Mouse (Mus musculus) testis, adult 2 months (tissue): ENCODE results near the gene Pir. TPM values are rescaled to one million over a fixed set of nuclear protein-coding genes. Genes with fewer than 3 reads are reported as not detected.

Source experiments
- H3K27ac ChIP-seq: fragments of 200-500 bp; 2 replicates; pipeline ENCODE4 v1.5.1; 2012; ENCODE audit warnings: low read depth, low read length; ENCODE audit not compliant: control insufficient read depth, insufficient read depth
- H3K27me3 ChIP-seq: fragments of 200-500 bp; 2 replicates; pipeline ENCODE4 v1.6.1; 2012; ENCODE audit warnings: mild to moderate bottlenecking, low read length, moderate library complexity; ENCODE audit not compliant: control insufficient read depth, insufficient read depth
- H3K36me3 ChIP-seq: fragments of 200-500 bp; 2 replicates; pipeline ENCODE4 v1.6.1; 2012; ENCODE audit warnings: mild to moderate bottlenecking, low read length; ENCODE audit not compliant: control insufficient read depth, insufficient read depth
- H3K4me1 ChIP-seq: fragments of 200-500 bp; 2 replicates; pipeline ENCODE4 v1.6.1; 2012; ENCODE audit warnings: low read length; ENCODE audit not compliant: control insufficient read depth, insufficient read depth
- H3K4me3 ChIP-seq: fragments of 200-500 bp; 2 replicates; pipeline ENCODE4 v1.5.1; 2012; ENCODE audit warnings: low read depth, mild to moderate bottlenecking, low read length, moderate library complexity, mixed read lengths; ENCODE audit not compliant: control insufficient read depth
- CTCF ChIP-seq: fragments of 200-500 bp; IDR thresholded peaks from 2 replicates; pipeline ENCODE4 v1.5.1; 2012; ENCODE audit warnings: low read depth, mild to moderate bottlenecking, inconsistent platforms, low read length, moderate library complexity; ENCODE audit not compliant: control insufficient read depth, insufficient read depth, insufficient replicate concordance
- POLR2A ChIP-seq: fragments of 200-500 bp; IDR thresholded peaks from 2 replicates; pipeline ENCODE4 v1.6.1; 2012; ENCODE audit warnings: low read depth, mild to moderate bottlenecking, inconsistent platforms, low read length, moderate library complexity; ENCODE audit not compliant: control insufficient read depth
- polyA plus RNA-seq: library from polyadenylated mRNA; depleted of rRNA; stranded (reverse); fragments of >200 nt; gene quantifications from 2 replicates; pipeline ENCODE4 v1.2.3, GENCODE M21; 2012; rRNA removed

The Pir gene
- 0.38 and 0.52 TPM in 2 replicates for polyA plus RNA-seq

- no peaks in the 10 kb centered on the region for H3K27me3 ChIP-seq
- peak within 1 kb of the TSS; percentile 51 for H3K4me3 ChIP-seq
- peaks cover 4% of the 10 kb centered on the region; the same call in 1 of the 2 replicates for H3K4me1 ChIP-seq
- TF ChIP-seq CTCF (no peak), POLR2A (no peak)
- no peaks in the 10 kb centered on the region for H3K36me3 ChIP-seq
- peak within 1 kb of the TSS; percentile 7; the same call in 1 of the 2 replicates for H3K27ac ChIP-seq
Measured at GRCm38 (mm10) chrX:164269285-164269761, at the start of gene Pir. Pir (plus strand) TSS chrX:164269371.

GRCm38 (mm10) chrX:164221989-164222388, 47.2 kb upstream of the Pir start:
- Histone ChIP-seq H3K36me3 (no peaks in the 10 kb centered on the region), H3K27me3 (no peaks in the 10 kb centered on the region), H3K4me3 (no peak overlapping the region), H3K27ac (no peak overlapping the region), H3K4me1 (no peaks in the 10 kb centered on the region)
- TF ChIP-seq CTCF: peak; percentile 22; the same call in 1 of the 2 replicates
- TF ChIP-seq POLR2A: no peak

GRCm38 (mm10) chrX:164233380-164233779, 35.8 kb upstream of the Pir start:
- H3K4me3 ChIP-seq: no peak overlapping the region
- TF ChIP-seq CTCF (no peak), POLR2A (no peak)
- H3K36me3 ChIP-seq: no peaks in the 10 kb centered on the region
- no peaks in the 10 kb centered on the region for H3K27me3 ChIP-seq
- no peak overlapping the region for H3K27ac ChIP-seq
- no peaks in the 10 kb centered on the region for H3K4me1 ChIP-seq

- Histone ChIP-seq H3K4me3 (no peak overlapping the region), H3K36me3 (no peaks in the 10 kb centered on the region), H3K4me1 (no peaks in the 10 kb centered on the region), H3K27ac (no peak overlapping the region), H3K27me3 (no peaks in the 10 kb centered on the region)
- TF ChIP-seq CTCF (no peak), POLR2A (no peak)
Measured at GRCm38 (mm10) chrX:164245714-164246113, 23.5 kb upstream of the Pir start.

- H3K27me3 ChIP-seq: no peaks in the 10 kb centered on the region
- TF ChIP-seq CTCF (no peak), POLR2A (no peak)
- H3K36me3 ChIP-seq: no peaks in the 10 kb centered on the region
- no peak overlapping the region for H3K4me3 ChIP-seq
- no peaks in the 10 kb centered on the region for H3K4me1 ChIP-seq
- H3K27ac ChIP-seq: no peak overlapping the region
Measured at GRCm38 (mm10) chrX:164246722-164247121, 22.4 kb upstream of the Pir start.

GRCm38 (mm10) chrX:164256527-164256926, 12.6 kb upstream of the Pir start:
- Histone ChIP-seq H3K4me3 (no peak overlapping the region), H3K27ac (no peak overlapping the region), H3K27me3 (no peaks in the 10 kb centered on the region), H3K36me3 (no peaks in the 10 kb centered on the region), H3K4me1 (no peaks in the 10 kb centered on the region)
- TF ChIP-seq POLR2A: no peak
- no peak for TF ChIP-seq CTCF

- TF ChIP-seq POLR2A: no peak
- TF ChIP-seq CTCF: no peak
- no peaks in the 10 kb centered on the region for H3K4me1 ChIP-seq
- H3K27ac ChIP-seq: no peak within 1 kb of the TSS
- H3K4me3 ChIP-seq: no peak within 1 kb of the TSS
- H3K36me3 ChIP-seq: no peaks in the 10 kb centered on the region
- H3K27me3 ChIP-seq: no peaks in the 10 kb centered on the region
Measured at GRCm38 (mm10) chrX:164258057-164258456, 11.1 kb upstream of the Pir start, which contains the start of gene Bmx. Bmx (minus strand) TSS chrX:164258193.
